Mouse (Mus musculus): Measurements from ENCODE around the gene Snx30. TPM values are rescaled to one million over a fixed set of nuclear protein-coding genes. Genes with fewer than 3 reads are reported as not detected.

The Snx30 gene
- polyA plus RNA-seq, 1 experiment from 2014 or later: 3.5 TPM

DNA sequence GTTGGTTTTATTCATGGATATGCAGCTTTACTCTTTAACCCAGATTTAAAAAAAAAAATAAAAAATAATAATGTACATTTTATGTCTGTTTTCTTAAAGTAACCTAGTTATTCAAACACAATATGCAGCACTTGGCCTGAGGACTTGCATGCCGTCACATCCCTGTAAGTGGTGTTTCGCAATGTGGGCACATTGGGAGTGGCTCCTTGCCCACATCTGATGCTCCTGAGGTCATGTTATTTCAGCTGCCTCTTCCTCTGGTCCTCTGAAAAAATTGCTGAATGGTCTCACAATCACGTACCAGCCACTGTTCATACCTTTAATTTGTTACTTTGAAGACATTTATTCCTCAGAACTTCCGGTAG lies 44.3 kb upstream of the Snx30 start:
- H3K27me3 ChIP-seq (ENCODE audit: insufficient read depth, low read length): no peaks in the 10 kb centered on the region
- peaks cover 4% of the 10 kb centered on the region; the same call in 1 of the 2 replicates for H3K4me1 ChIP-seq (ENCODE audit: insufficient read depth)
- no peak overlapping the region for H3K4me3 ChIP-seq (ENCODE audit: low read depth, low read length)
- 64% methylated on average over 4 of the region's 4 CpGs for WGBS (ENCODE audit: insufficient replicate concordance)
- no peak overlapping the region for H3K9ac ChIP-seq (replicated peaks)
- H3K27ac ChIP-seq (ENCODE audit: low read depth): no peak overlapping the region
- ATAC-seq (no peak), DNase-seq (no peak)
- no peaks in the 10 kb centered on the region for H3K36me3 ChIP-seq (replicated peaks; ENCODE audit: insufficient read depth, low read length)
- TF ChIP-seq EP300 (IDR thresholded peaks at IDR 0.05; ENCODE audit: low read depth): no peak
- TF ChIP-seq CTCF (IDR thresholded peaks at IDR 0.05; ENCODE audit: low read depth): no peak
- no peak overlapping the region for H3K4me2 ChIP-seq (ENCODE audit: low read depth, low read length)
- no peaks in the 10 kb centered on the region for H3K9me3 ChIP-seq (ENCODE audit: low read length)

- ATAC-seq (no peak), DNase-seq (no peak)
- 47% methylated on average over 7 of the region's 7 CpGs for WGBS (ENCODE audit: insufficient replicate concordance)
- TF ChIP-seq EP300 (IDR thresholded peaks at IDR 0.05; ENCODE audit: low read depth) (no peak), CTCF (IDR thresholded peaks at IDR 0.05; ENCODE audit: low read depth) (no peak)
- Histone ChIP-seq H3K9me3 (ENCODE audit: low read length) (no peaks in the 10 kb centered on the region), H3K36me3 (replicated peaks; ENCODE audit: insufficient read depth, low read length) (peaks cover 1% of the 10 kb centered on the region), H3K27me3 (ENCODE audit: insufficient read depth, low read length) (no peaks in the 10 kb centered on the region), H3K9ac (replicated peaks) (no peak overlapping the region), H3K4me2 (ENCODE audit: low read depth, low read length) (peak overlapping the region; percentile 15), H3K4me3 (ENCODE audit: low read depth, low read length) (no peak overlapping the region; the same call in 1 of the 2 replicates), H3K27ac (ENCODE audit: low read depth) (peak overlapping the region; percentile 48; the same call in 1 of the 2 replicates), H3K4me1 (ENCODE audit: insufficient read depth) (no peaks in the 10 kb centered on the region; the same call in 1 of the 2 replicates)
Observed at GRCm38 (mm10) chr4:59764950-59765349, 40.7 kb upstream of the Snx30 start.

GRCm38 (mm10) chr4:59765385-59766005 lies 40.1 kb upstream of the Snx30 start:
- Histone ChIP-seq H3K9me3 (ENCODE audit: low read length) (no peaks in the 10 kb centered on the region), H3K4me2 (ENCODE audit: low read depth, low read length) (peak overlapping the region; percentile 15; the same call in 1 of the 2 replicates), H3K4me1 (ENCODE audit: insufficient read depth) (no peaks in the 10 kb centered on the region; the same call in 1 of the 2 replicates), H3K27ac (ENCODE audit: low read depth) (peak overlapping the region; percentile 48; the same call in 1 of the 2 replicates), H3K36me3 (replicated peaks; ENCODE audit: insufficient read depth, low read length) (peaks cover 7% of the 10 kb centered on the region), H3K27me3 (ENCODE audit: insufficient read depth, low read length) (no peaks in the 10 kb centered on the region), H3K9ac (replicated peaks) (no peak overlapping the region), H3K4me3 (ENCODE audit: low read depth, low read length) (no peak overlapping the region; the same call in 1 of the 2 replicates)
- ATAC-seq: no peak
- 44% methylated on average over 7 of the region's 7 CpGs for WGBS (ENCODE audit: insufficient replicate concordance)
- TF ChIP-seq CTCF (IDR thresholded peaks at IDR 0.05; ENCODE audit: low read depth) (no peak), EP300 (IDR thresholded peaks at IDR 0.05; ENCODE audit: low read depth) (no peak)
- no peak for DNase-seq

GRCm38 (mm10) chr4:59767717-59768116 lies 37.9 kb upstream of the Snx30 start:
- WGBS (ENCODE audit: insufficient replicate concordance): 42% methylated on average over 2 of the region's 2 CpGs
- H3K27me3 ChIP-seq (ENCODE audit: insufficient read depth, low read length): no peaks in the 10 kb centered on the region

DNA sequence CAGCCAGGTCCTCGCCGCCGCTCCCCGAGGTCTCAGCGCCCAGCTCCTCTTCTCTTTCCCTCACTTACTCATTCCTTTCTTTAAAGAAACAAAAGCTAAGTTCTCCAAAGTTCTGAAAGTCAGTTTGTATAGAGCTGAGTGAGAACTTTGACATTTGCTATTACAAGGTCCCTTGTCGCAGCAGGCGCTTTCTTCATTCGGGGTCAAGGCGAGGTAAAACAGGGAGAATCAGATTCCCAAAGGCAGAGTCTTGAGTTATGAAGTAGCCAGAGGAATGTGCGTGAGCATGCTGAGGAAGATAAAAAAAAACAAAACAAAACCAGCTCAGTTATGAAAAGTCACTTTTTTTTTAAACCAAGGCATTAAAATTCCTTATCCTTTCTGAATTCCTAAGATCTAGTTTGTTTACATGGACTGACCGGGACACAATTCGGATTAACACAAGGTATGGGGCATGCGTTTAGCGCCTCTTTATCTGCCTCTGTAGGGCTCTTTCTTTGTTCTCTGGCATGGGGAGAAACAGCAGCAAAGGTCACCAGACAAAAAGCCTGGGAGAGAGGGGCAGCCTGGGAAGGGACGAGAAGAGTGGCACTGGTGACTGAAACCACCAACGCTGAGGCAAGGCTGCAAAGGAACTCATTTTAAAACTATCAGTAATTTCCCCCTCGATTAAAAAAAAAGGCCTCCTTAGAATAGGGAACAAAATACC lies 33.3 kb upstream of the Snx30 start:
- ATAC-seq (no peak), DNase-seq (no peak)
- Histone ChIP-seq H3K9me3 (ENCODE audit: low read length) (no peaks in the 10 kb centered on the region), H3K4me3 (ENCODE audit: low read depth, low read length) (no peak overlapping the region), H3K27ac (ENCODE audit: low read depth) (no peak overlapping the region), H3K4me1 (ENCODE audit: insufficient read depth) (no peaks in the 10 kb centered on the region), H3K4me2 (ENCODE audit: low read depth, low read length) (no peak overlapping the region), H3K9ac (replicated peaks) (no peak overlapping the region), H3K27me3 (ENCODE audit: insufficient read depth, low read length) (no peaks in the 10 kb centered on the region), H3K36me3 (replicated peaks; ENCODE audit: insufficient read depth, low read length) (peaks cover 40% of the 10 kb centered on the region)
- TF ChIP-seq CTCF (IDR thresholded peaks at IDR 0.05; ENCODE audit: low read depth) (no peak), EP300 (IDR thresholded peaks at IDR 0.05; ENCODE audit: low read depth) (no peak)
- 82% methylated on average over 17 of the region's 17 CpGs for WGBS (ENCODE audit: insufficient replicate concordance)

More at GRCm38 (mm10) chr4:59767717-59768116, 37.9 kb upstream of the Snx30 start:
- H3K9ac ChIP-seq (replicated peaks): no peak overlapping the region
- no peak overlapping the region for H3K4me2 ChIP-seq (ENCODE audit: low read depth, low read length)
- H3K36me3 ChIP-seq (replicated peaks; ENCODE audit: insufficient read depth, low read length): peaks cover 23% of the 10 kb centered on the region
- no peak overlapping the region for H3K4me3 ChIP-seq (ENCODE audit: low read depth, low read length)
- ATAC-seq (no peak), DNase-seq (no peak)
- no peak overlapping the region for H3K27ac ChIP-seq (ENCODE audit: low read depth)
- H3K4me1 ChIP-seq (ENCODE audit: insufficient read depth): no peaks in the 10 kb centered on the region; the same call in 1 of the 2 replicates
- H3K9me3 ChIP-seq (ENCODE audit: low read length): no peaks in the 10 kb centered on the region
- TF ChIP-seq CTCF (IDR thresholded peaks at IDR 0.05; ENCODE audit: low read depth): no peak
- TF ChIP-seq EP300 (IDR thresholded peaks at IDR 0.05; ENCODE audit: low read depth): peak; percentile 29; the same call in 1 of the 2 replicates

DNA sequence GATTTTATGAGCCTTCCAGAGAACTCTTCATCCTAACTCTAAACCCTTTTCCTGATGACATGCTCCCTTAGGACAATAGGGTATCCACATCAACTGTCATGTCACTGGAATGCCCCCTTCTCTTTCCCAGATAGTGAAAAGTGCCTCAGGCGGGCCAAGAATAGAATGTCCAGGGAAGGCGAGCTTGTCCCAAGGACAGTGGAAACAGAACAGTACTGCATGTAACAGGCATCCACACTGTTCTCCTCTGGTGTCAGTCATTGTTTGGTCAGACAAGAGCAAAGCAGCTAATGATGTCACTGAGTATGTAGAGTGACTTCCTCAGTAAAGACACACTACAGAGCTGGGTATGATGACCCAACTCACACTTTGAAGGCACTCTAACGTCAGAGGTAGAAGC lies 27.8 kb upstream of the Snx30 start:
- H3K9me3 ChIP-seq (ENCODE audit: low read length): no peaks in the 10 kb centered on the region
- H3K9ac ChIP-seq (replicated peaks): no peak overlapping the region
- no peak overlapping the region for H3K4me3 ChIP-seq (ENCODE audit: low read depth, low read length)
- no peak for DNase-seq
- no peak for ATAC-seq
- H3K36me3 ChIP-seq (replicated peaks; ENCODE audit: insufficient read depth, low read length): peaks cover 20% of the 10 kb centered on the region
- no peaks in the 10 kb centered on the region for H3K27me3 ChIP-seq (ENCODE audit: insufficient read depth, low read length)
- peaks cover 3% of the 10 kb centered on the region; the same call in 1 of the 2 replicates for H3K4me1 ChIP-seq (ENCODE audit: insufficient read depth)
- H3K4me2 ChIP-seq (ENCODE audit: low read depth, low read length): no peak overlapping the region
- TF ChIP-seq CTCF (IDR thresholded peaks at IDR 0.05; ENCODE audit: low read depth): no peak
- no peak for TF ChIP-seq EP300 (IDR thresholded peaks at IDR 0.05; ENCODE audit: low read depth)
- 67% methylated on average over 3 of the region's 3 CpGs for WGBS (ENCODE audit: insufficient replicate concordance)
- H3K27ac ChIP-seq (ENCODE audit: low read depth): no peak overlapping the region

Measured in liver, postnatal 0 days (tissue).